Mouse (Mus musculus): ENCODE results near the gene Arhgef17.

DNA sequence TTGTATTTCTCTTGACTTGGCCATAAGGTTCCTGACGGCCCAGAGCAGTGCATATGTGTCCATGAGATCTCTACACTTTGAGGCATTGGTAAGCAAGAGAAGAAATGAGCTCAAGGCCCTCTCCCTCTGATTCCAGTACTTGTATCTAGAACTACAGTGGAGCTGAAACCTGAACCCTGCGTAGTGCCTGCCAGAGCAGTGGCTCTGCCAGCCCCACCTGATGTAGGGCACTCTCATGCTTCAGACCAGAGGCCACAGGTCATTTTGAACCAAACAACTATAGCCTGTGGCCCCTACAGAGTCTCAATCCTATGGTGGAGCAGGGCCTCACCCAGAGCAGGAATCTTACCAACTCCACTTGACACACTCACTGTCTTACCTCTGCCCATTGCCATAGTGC lies 82.4 kb downstream of the Arhgef17 start:
- TF ChIP-seq CTCF (IDR thresholded peaks at IDR 0.05; ENCODE audit: low read depth) (no peak), EP300 (optimal IDR thresholded peaks at IDR 0.05) (no peak)
